Mouse (Mus musculus) heart, postnatal 0 days (tissue): ENCODE measurements around the gene Zbed4. TPM values are rescaled to one million over a fixed set of nuclear protein-coding genes. Genes with fewer than 3 reads are reported as not detected.
"Not testable (repeated sequence)": the region's sequence is repeated elsewhere in the genome, so short reads cannot be mapped to it uniquely, and the experiment has no call there.

Experiments
- ATAC-seq: fragments of 200-750 bp; cut with Nextera tagmentation; 2 replicates; pipeline ENCODE4 v1.8.0; 2017; ENCODE audit warnings: low read depth, moderate number of reproducible peaks, moderate library complexity; ENCODE audit not compliant: insufficient read depth
- DNase-seq: peaks from one replicate; pipeline ENCODE4 v3.0.0-alpha.2; 2016; ENCODE audit warnings: low spot score
- H3K27ac ChIP-seq: fragments of 300-500 bp; sonication (generic); 2 replicates; pipeline ENCODE4 v1.5.1; 2014; ENCODE audit warnings: low read depth, mild to moderate bottlenecking
- H3K27me3 ChIP-seq: fragments of 300-500 bp; sonication (generic); 2 replicates; pipeline ENCODE4 v1.6.1; 2014; ENCODE audit warnings: low read length, mixed read lengths; ENCODE audit not compliant: control insufficient read depth, insufficient read depth
- H3K36me3 ChIP-seq: fragments of 300-500 bp; sonication (generic); replicated peaks from 2 replicates; pipeline ENCODE4 v1.6.1; 2014; ENCODE audit warnings: low read length, mixed read lengths; ENCODE audit not compliant: control insufficient read depth, insufficient read depth
- H3K4me1 ChIP-seq: fragments of 300-500 bp; sonication (generic); 2 replicates; pipeline ENCODE4 v1.6.1; 2014; ENCODE audit warnings: antibody characterized with exemption; ENCODE audit not compliant: control insufficient read depth, insufficient read depth
- H3K4me2 ChIP-seq: fragments of 300-500 bp; sonication (generic); 2 replicates; pipeline ENCODE4 v1.6.1; 2014; ENCODE audit warnings: low read depth, mild to moderate bottlenecking, low read length, moderate library complexity
- H3K4me3 ChIP-seq: fragments of 300-500 bp; sonication (generic); 2 replicates; pipeline ENCODE4 v1.5.1; 2014; ENCODE audit warnings: low read depth, low read length
- H3K9ac ChIP-seq: fragments of 300-500 bp; sonication (generic); replicated peaks from 2 replicates; pipeline ENCODE4 v1.6.1; 2014; ENCODE audit warnings: low read depth, low read length, mixed read lengths
- H3K9me3 ChIP-seq: fragments of 300-500 bp; sonication (generic); replicated peaks from 2 replicates; pipeline ENCODE4 v1.6.1; 2016; ENCODE audit warnings: low read length; ENCODE audit not compliant: control insufficient read depth
- CTCF ChIP-seq: IDR thresholded peaks from 2 replicates; pipeline ENCODE4 v1.5.1; 2016; ENCODE audit warnings: antibody characterized with exemption, control low read depth, low read depth
- EP300 ChIP-seq: IDR thresholded peaks from 2 replicates; pipeline ENCODE4 v1.6.1; 2016; ENCODE audit warnings: antibody characterized with exemption, low read depth
- WGBS: fragments of 180-500 bp; shearing (Covaris S2); extraction: QIAGEN DNeasy Blood & Tissue Kit; methylation state at CpG from one replicate; pipeline ENCODE4 v1.1.7; 2014; 5-methylcytosine and 5-hydroxymethylcytosine counted together
- polyA plus RNA-seq: library from polyadenylated mRNA; unstranded; fragments of >200 nt; fragmentation: Nextera tagmentation; extraction: Ambion mirVana; gene quantifications from 2 replicates; pipeline ENCODE4 v1.2.1, GENCODE M21; 2015
- total RNA-seq: library from RNA; depleted of rRNA; stranded (reverse); fragments of >200 nt; gene quantifications from 2 replicates; pipeline ENCODE4 v1.2.3, GENCODE M21; 2014; ENCODE audit warnings: low replicate concordance

Gene Zbed4
- total and polyA plus RNA-seq, 2 experiments from 2014 or later = 5.1 to 15.7 TPM

DNA sequence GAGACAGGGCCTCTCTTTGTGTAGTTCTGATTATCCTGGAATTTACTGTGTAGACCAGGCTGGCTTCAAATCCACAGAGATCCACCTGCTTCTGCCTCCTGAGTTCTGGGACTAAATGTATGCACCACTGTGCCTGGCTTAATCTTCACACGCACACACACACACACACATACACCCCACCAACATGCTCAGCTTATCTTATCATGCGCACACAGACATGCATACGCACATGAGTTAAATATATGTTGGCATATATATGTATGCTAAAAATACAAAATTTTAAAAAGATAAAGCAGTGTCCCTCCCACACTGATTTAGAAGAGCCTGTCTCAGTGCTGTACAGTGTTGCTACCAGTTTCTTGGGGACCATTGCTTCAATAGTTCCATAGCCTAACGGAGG lies 10.1 kb downstream of the Zbed4 start:
- H3K36me3 ChIP-seq = peaks cover 9% of the 10 kb centered on the region
- WGBS = 77% methylated on average over 4 of the region's 4 CpGs
- no peak overlapping the region for H3K9ac ChIP-seq
- no peak for TF ChIP-seq EP300
- no peak for TF ChIP-seq CTCF
- H3K27ac ChIP-seq = no peak overlapping the region
- H3K4me2 ChIP-seq = no peak overlapping the region
- H3K4me1 ChIP-seq = peaks cover 16% of the 10 kb centered on the region
- H3K9me3 ChIP-seq = no peaks in the 10 kb centered on the region
- DNase-seq (no peak), ATAC-seq (no peak)
- H3K27me3 ChIP-seq = no peaks in the 10 kb centered on the region
- H3K4me3 ChIP-seq = no peak overlapping the region

GRCm38 (mm10) chr15:88766139-88766538 lies 14.7 kb downstream of the Zbed4 start:
- H3K4me2 ChIP-seq, ATAC-seq, H3K4me1 ChIP-seq, H3K27me3 ChIP-seq, H3K4me3 ChIP-seq, H3K9ac ChIP-seq, H3K27ac ChIP-seq, H3K9me3 ChIP-seq, DNase-seq: not testable (repeated sequence)
- peaks cover 12% of the 10 kb centered on the region for H3K36me3 ChIP-seq
- WGBS = 90% methylated on average over 2 of the region's 2 CpGs

DNA sequence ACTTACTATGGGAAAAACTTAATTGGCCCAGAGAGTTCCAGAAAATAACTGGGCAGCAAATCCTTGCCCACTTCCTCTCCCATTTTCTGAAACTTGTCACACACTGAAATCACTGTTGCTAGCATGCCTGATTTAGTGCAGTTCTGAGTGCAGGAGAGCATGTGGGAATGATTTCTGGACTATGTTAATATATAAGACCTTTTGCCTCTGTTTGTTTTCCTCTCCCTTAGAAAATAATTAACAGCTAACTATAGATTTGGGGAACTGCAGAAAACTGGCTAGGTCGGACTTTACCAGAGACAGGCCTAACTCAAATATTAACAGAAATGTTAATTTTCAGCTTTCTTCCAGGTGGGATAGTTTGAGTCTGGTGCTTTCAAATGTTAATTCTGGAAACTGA lies 17.1 kb downstream of the Zbed4 start:
- no peak for DNase-seq
- no peak overlapping the region for H3K9ac ChIP-seq
- TF ChIP-seq EP300 (no peak), CTCF (no peak)
- no peaks in the 10 kb centered on the region for H3K27me3 ChIP-seq
- no peak overlapping the region for H3K4me3 ChIP-seq
- ATAC-seq = no peak
- no peak overlapping the region for H3K27ac ChIP-seq
- 81% methylated on average over 1 of the region's 1 CpGs for WGBS
- peaks cover 6% of the 10 kb centered on the region for H3K36me3 ChIP-seq
- no peaks in the 10 kb centered on the region for H3K9me3 ChIP-seq
- H3K4me2 ChIP-seq = no peak overlapping the region
- H3K4me1 ChIP-seq = no peaks in the 10 kb centered on the region

GRCm38 (mm10) chr15:88774630-88775029 lies 23.2 kb downstream of the Zbed4 start:
- ATAC-seq, H3K9me3 ChIP-seq, H3K27me3 ChIP-seq, H3K4me1 ChIP-seq, H3K36me3 ChIP-seq, H3K4me3 ChIP-seq, H3K27ac ChIP-seq, DNase-seq, H3K4me2 ChIP-seq, H3K9ac ChIP-seq: not testable (repeated sequence)
- WGBS = 88% methylated on average over 5 of the region's 5 CpGs

GRCm38 (mm10) chr15:88792140-88792850 lies 40.8 kb downstream of the Zbed4 start:
- H3K4me3 ChIP-seq = no peak overlapping the region
- no peak for DNase-seq
- 77% methylated on average over 4 of the region's 4 CpGs for WGBS
- ATAC-seq = no peak
- no peak overlapping the region for H3K4me2 ChIP-seq
- H3K27me3 ChIP-seq = no peaks in the 10 kb centered on the region
- no peak for TF ChIP-seq EP300
- TF ChIP-seq CTCF = no peak
- H3K9ac ChIP-seq = no peak overlapping the region
- no peaks in the 10 kb centered on the region for H3K9me3 ChIP-seq
- no peaks in the 10 kb centered on the region for H3K36me3 ChIP-seq
- H3K27ac ChIP-seq = no peak overlapping the region
- no peaks in the 10 kb centered on the region for H3K4me1 ChIP-seq

- not testable (repeated sequence) for H3K36me3 ChIP-seq, H3K27ac ChIP-seq, H3K4me3 ChIP-seq, H3K4me1 ChIP-seq, H3K4me2 ChIP-seq, DNase-seq, ATAC-seq, H3K9me3 ChIP-seq, H3K9ac ChIP-seq, H3K27me3 ChIP-seq
- 82% methylated on average over 5 of the region's 5 CpGs for WGBS
Measured at GRCm38 (mm10) chr15:88794729-88795128, 43.3 kb downstream of the Zbed4 start.
